Mouse (Mus musculus): ENCODE measurements at regions not wholly inside any gene's neighbourhood (a gene's known extent, or its start where the extent isn't known, plus 50 kb on each side); places are given as distances from the start of the nearest gene placed in this dataset.

DNA sequence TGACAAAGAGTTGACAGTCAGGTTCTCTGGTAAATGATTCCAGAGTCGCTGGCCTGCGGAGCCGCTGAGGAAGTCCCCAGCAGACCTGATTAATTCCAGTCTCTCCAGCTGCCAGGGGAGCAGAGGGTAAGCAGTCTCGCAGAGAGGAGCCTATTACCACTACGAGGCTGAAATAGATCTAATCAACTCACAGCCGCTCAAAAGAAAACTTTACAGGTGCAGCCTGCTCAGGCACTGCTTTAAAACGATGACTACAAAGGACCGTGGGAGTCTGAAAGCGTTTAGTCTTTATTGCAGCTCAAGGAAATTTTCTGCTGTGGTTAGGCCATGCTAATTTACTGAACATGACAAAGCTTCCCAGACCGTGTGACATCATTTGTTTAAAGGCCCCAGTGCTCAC is 462.3 kb upstream of the Pou3f3 start:
- peak in 1 of 2 experiments; percentile 21 for DNase-seq

DNA sequence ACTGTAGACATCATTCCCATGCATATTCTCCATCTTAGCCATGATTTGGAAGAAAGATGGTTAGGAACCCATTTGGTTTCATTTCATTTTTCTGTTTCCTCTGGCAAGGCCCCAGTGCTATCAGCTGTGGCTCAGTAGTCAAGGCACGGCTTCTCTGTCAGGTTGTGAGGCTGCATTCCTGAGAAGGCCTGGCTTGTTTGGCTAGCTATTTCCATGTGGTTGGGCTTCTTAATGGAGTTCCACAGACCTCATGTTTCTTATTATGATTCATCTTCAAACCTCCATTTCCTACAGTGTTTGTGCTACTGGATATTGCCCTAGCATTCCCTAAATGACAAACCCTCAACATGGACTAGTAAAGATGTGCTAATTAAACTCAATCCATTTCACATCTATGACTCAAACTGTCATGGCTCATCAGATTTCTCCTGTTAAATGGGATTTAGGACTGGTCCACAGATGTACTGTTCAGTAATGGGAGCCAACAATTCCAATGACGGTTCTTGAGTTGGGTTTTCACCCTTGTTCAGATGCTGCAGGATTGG is 459.0 kb upstream of the Pou3f3 start:
- DNase-seq: no peak

- DNase-seq: peak in 1 of 2 experiments; percentile 43
These were observed 457.2 kb upstream of the Pou3f3 start for GRCm38 (mm10) chr1:42238408-42238807.

DNA sequence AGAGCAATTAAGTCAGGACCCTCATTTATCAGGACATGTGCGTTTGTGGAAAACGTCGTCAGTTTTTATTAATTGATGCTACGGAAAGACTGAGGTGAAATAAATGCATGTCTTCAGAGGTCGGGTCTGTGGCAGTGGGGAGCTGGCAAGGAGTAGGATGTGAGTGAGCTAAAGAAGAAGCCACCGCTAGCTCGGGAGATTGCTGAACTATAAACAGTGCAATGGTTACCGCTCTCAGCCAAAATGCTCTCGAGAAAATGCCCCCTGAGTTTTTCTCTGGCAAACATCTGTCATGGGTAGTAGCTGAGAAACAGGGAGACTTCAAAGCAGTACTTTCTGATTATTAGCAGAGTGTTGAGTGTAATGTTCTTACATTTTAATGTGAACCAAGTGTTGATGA is 454.4 kb upstream of the Pou3f3 start:
- no peak for DNase-seq

DNA sequence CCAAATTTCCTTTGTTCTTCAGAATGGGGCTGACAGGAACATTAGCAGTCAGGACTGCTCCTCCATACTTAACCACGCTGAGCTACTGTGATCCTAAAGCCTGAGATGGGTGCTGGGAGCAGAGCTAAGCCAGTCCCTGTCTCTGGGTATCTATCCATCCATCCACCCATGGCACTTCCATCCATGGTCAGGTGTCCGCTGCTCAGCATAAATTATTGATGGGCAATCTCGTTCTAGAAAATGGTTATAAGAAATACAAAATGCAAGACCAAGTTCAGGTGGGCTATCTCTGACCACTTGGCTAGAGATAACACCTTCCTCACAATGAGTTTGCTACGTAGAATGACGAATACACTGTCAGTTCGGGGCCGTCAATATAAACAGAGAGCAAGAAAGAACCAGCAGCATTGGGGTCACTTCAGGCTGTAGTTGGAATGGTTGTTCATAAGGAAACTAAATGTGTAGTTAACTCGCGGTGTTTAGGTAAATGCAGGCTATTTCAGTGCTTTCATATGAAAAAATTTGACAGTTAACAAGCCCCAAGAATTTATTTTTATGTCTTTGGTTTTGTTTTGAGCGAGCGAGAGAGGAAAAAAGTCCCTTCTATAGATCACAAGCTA is 453.9 kb upstream of the Pou3f3 start:
- no peak for DNase-seq

- no peak for DNase-seq
These were observed 452.7 kb upstream of the Pou3f3 start for GRCm38 (mm10) chr1:42242586-42243457.

DNA sequence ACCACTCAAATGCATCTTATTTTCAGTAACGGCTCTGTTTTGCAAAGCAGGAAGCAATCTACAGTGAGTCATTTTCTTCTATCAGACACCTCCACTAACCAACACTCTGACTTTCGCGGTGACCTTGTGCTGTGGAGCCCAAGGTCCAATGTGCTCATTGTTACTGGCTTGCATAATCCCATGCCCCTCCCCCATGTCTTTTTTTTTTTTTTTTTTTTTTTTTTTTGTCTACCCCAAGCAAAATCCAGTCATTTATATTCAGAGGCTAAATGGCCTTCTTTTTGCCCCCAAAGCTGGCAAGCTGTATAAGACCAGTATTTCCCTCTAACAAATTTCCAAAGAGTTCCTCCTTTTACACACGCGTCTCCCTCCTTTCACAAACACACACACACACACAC is 452.1 kb upstream of the Pou3f3 start:
- peak; percentile 30 to 68 for DNase-seq

DNA sequence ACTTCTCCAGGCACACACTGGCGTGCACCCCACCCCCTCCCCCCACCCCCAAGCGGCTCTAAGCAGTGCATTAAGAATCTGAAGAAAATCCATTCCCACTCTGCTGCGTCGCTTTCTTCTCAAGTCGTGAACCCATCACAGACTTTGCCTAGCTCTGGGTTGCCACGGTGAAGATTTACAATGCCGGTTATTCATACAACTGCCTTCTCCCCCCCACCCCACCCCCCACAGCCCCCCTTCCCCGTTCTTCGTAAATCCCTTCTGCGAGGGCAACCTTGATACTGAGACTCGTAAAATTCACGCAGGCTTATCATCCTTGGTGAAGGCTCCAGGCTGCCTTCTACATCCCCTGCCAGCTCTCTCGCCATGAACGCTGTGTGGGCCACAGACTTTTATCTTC is 451.7 kb upstream of the Pou3f3 start:
- DNase-seq: no peak

DNA sequence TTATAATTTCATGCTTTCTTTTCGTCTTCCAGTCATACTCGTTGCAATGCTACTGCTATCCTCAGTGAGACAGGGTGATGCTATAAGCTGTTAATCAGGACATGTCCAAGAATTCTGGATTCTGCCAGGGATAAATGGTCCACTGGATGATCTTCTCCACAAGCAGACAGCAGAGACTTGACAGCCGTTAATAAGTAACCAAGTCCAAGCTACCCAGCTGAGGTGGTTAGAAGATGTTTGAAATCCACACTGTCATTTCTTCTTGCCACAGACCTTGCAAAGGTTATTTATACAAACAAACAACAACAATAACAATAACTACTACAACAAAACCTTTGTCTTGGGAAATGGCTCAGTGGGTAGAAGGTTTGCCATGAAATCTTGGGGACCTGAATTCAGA is 443.2 kb upstream of the Pou3f3 start:
- DNase-seq: no peak

DNA sequence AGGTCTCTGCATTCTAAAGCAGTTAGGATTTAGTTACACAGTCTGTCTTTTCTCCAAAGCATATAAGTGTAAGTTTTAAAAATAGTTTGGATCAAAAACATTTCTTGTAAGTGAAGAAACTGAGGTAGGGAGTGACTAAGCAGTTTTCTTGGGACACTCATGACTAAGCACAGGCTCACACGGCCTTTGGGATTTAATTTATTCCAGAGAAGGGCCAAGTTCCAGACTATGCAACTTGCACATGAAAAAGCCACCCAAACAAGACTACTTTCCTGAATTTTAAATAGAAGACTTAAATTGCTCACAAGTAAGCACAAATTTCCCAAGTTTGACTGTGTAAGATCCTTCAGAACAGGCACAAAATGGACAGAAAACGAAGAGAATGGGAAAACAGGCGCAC is 441.8 kb upstream of the Pou3f3 start:
- no peak for DNase-seq

GRCm38 (mm10) chr1:42256911-42257595 is 438.5 kb upstream of the Pou3f3 start:
- no peak for DNase-seq

DNA sequence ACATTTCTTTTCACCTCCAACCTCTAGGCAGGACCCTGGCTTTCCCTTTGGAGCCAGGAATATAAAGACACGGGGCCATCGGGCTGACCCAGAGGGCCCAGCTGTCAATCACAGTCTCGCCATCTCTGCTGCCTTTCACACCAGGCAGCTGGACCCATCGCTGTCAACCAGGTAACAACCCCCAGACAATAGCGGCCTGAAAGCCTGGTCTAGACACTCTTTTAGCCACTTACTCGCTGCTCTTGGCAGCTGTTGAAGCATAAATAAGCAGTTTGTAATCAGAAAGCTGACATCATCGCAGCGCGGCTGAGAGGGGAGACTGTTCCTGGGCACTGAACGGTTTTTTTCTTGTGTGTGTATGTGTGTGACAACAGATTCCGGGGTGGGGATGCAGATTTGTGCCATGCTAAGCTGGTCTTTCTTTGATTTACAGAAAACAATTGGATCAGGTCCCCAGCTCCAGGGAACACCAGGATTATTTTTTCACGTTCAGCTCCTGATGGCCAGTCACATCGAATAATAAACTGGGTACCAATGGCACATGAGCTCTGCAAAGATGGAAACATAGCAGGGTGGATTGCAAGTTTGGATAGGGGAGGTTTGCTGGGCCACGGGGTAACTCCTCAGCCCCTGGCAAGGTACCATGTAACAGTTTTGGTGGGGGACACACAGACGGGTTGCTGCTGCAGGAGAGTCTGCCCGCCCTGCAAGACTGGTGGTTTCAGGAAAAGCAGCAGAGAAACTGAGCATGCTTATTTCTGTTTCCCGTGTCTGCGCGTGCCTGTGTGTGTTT is 437.6 kb upstream of the Pou3f3 start:
- peak in 1 of 2 experiments; percentile 9 for DNase-seq

- no peak for DNase-seq
These were observed 437.0 kb upstream of the Pou3f3 start for GRCm38 (mm10) chr1:42258594-42258910.

DNA sequence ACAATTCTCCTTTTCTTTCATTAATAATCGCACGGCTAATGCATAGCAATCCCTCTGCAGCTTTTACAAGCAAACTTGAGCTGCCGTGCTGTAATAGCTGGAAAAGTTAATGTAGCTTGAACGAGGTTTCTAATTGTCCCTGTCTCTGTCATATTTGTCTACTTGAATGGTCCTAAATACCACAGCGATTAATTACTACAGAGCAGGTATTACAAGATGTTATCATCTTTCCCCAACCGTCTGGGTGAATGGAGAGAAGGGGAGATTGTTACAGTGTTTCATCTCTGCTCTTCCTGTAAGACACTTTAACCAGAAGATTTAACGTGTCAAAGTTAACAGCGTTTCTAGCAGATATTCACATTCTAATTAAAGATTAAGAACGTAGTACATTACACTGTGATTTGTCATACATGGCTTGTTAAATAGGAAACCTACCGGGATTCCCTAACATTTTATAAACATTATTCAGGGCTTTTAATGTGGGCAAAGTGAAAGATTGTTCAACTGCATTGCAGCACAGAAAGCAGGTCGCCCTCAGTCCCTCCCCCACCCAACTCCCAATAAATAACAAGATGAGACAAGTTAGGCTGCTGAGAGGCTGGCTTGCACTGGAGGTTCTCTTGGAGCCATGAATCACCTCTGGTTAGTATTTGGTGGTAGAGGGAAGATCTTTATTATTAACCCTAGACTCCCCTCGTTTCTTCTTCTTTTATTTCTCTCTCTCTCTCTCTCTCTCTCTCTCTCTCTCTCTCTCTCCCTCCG is 436.2 kb upstream of the Pou3f3 start:
- DNase-seq: peak in 1 of 2 experiments; percentile 7

DNA sequence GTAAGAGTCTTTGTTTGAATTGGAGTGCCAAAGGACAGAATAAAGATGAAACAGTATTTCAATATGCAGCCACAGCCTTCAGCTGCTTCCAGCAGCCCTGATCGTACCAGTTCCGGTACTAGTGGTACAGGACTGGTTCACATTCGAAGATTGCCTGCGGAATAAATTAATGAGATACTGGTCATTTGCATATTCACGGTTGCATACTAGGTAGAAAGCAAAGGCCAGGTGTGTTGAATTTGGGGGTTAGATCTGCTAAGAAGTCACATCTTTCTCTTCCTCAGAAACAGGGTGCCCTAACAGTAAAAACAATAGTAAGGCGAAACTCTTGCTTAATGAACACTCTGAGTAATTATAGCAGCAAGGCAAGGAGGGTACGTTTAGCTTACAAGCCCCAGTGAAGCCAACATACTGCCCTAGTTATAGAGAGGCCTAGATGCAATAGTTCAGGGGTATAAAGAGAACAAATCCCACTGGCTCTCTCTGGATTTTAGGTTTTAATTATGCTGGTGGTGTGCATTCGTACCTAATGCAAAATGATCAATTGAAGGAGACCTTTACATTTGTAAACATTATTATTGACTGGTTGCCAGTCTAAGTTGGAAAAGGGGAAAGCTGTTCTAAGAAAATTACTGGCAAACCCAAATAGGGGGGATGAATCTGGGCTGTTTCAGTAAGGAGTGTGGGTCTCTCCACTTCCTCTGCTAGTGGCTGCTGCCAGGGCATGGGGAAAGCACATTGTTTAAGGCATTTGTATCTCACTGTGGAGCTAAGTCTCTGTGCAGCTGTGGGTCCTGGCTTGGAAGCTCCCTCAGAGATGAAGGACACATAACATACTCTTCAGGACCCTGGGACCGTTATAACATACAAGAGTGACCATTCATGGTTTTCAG is 435.3 kb upstream of the Pou3f3 start:
- no peak for DNase-seq

DNA sequence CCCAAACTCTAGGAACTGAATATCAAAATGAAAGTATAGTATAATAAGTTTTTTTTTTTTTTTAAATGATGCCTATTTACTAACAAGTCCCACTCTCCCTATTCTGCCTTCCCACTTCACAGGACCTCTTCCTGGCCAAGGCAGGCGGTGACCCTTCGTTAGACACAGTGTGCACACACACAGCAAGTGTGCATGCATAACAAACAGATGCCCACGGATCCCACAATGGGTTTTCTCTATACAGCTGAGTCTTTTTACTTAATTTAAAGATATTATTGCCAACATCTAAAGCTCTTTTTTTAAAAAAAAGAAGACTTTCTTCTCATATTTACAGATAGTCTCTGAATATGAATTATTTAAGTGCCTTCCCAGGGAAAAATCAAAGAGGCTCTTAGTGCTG is 434.5 kb upstream of the Pou3f3 start:
- DNase-seq: no peak

GRCm38 (mm10) chr1:42261800-42262199 is 433.8 kb upstream of the Pou3f3 start:
- peak; percentile 38 to 46 for DNase-seq

GRCm38 (mm10) chr1:42262606-42263005 is 433.0 kb upstream of the Pou3f3 start:
- DNase-seq: peak; percentile 35 to 52

DNA sequence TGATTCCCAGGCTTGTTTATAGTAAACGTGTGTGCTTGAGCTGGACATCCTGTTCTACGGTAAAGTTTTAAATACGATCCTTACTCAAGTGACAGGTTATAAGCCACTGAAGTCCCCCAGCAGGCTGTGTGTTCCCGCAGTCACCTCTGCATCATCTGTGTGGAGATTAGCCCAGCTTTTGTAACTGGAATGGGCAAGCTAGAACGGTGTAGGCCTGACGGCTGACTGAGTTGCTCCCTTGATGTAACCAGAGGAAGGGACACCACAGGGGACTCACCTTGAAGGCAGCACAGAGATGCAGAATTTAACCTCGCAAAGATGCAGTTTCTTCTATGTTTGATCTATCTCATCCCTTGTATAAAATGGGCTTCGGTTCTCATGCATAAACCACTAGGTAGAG is 418.4 kb upstream of the Pou3f3 start:
- no peak for DNase-seq

DNA sequence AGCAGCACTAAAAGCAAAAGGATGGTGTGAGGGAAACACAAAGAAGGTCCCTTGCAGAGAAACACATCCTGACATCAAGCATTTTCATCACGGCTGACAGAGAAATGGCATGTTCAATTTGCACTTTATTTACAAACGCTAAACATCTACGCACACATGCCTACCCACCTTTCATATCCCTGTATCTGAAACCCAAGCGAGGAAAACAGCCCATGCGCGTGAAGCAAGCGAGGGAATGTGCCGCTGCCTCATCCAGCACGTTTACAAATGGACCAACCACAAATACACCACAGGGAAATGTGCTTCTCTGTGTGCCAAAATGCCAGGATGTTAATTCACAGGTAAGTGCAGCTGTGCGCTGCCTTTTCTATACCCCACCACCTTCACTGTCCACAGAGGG is 399.7 kb upstream of the Pou3f3 start:
- DNase-seq: no peak

- DNase-seq: no peak
These were observed 386.3 kb upstream of the Pou3f3 start for GRCm38 (mm10) chr1:42309251-42309650.

All from kidney, postnatal 25 days (tissue).